Mouse (Mus musculus): Measurements from ENCODE around the gene Elavl4. TPM values are rescaled to one million over a fixed set of nuclear protein-coding genes. Genes with fewer than 3 reads are reported as not detected.

The Elavl4 gene
- polyA plus RNA-seq, 2 experiments from 2014 or later, result 0.44 TPM; not detected in 1

- no peak for ATAC-seq
These were observed 87.3 kb downstream of the Elavl4 start for GRCm38 (mm10) chr4:110264345-110264943.

- no peak for ATAC-seq
These were observed 94.3 kb downstream of the Elavl4 start for GRCm38 (mm10) chr4:110257360-110257759.

- no peak for ATAC-seq
These were observed 96.1 kb downstream of the Elavl4 start for GRCm38 (mm10) chr4:110255617-110256016.

GRCm38 (mm10) chr4:110250055-110250454, 101.7 kb downstream of the Elavl4 start:
- no peak for ATAC-seq

GRCm38 (mm10) chr4:110242879-110243278, 108.8 kb downstream of the Elavl4 start:
- ATAC-seq, result no peak

DNA sequence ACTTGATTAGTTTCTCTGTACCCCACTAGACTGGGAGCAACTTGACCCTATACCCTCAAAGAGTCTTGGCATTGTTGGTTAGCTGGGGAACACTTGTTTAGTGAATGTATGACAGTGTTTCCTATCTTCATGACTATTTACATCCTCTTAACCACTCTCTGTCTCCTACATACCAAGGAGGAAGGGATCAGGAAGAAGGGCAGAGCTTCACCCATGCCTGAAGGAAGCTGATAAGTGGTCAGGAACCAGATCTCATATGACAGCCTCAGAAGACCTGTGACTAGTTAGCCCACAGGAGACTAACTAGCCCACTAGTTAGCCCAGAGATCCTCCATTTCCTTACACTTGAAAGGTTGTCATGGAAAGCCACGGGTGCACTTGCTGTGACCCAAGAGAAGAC, 117.2 kb downstream of the Elavl4 start:
- no peak for ATAC-seq

- no peak for ATAC-seq
These were observed 119.4 kb downstream of the Elavl4 start for GRCm38 (mm10) chr4:110232327-110232726.

DNA sequence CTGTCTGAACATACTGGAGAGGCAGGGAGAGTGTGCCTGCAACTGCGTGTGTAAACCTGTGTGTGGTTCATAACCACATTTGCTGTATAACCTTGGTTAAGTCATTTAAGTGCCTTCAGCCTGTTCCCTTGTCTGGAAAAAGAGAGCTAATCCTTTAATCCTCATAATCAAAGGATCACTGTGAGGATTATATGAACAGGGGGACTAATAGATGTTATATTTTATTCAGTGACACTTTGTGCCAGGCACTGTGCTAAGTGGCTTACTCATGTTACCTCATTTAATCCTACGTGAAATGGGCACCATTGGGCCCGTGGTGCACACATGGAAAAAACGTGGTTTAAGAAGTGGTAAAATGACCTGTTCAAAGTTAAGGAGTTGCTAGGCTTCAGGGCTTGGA, 119.9 kb downstream of the Elavl4 start:
- no peak for ATAC-seq

DNA sequence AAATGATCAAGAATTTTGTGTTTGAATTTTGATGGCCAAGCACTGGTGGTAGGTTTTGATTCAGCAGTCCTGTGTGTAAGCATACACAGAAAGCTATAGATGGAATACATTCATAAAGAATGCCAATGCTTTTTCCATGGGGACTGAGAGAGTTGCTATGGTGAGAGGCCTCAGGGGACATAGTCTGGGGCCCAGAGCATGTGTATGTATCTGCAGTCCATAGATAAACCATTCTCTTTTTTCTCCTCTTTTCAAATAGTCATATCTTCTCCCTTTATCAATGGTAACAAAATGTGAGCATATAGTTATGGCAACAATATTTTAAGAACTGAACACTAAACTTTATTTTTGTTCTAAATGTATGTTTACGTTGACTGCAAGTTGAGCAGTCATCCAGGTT, 122.1 kb downstream of the Elavl4 start:
- ATAC-seq, result no peak

- no peak for ATAC-seq
These were observed 122.5 kb downstream of the Elavl4 start for GRCm38 (mm10) chr4:110229238-110229637.

- ATAC-seq, result no peak
These were observed 124.1 kb downstream of the Elavl4 start for GRCm38 (mm10) chr4:110227621-110228031.

GRCm38 (mm10) chr4:110225492-110225891, 126.2 kb downstream of the Elavl4 start:
- no peak for ATAC-seq

GRCm38 (mm10) chr4:110218819-110219218, 132.9 kb downstream of the Elavl4 start:
- ATAC-seq, result no peak

DNA sequence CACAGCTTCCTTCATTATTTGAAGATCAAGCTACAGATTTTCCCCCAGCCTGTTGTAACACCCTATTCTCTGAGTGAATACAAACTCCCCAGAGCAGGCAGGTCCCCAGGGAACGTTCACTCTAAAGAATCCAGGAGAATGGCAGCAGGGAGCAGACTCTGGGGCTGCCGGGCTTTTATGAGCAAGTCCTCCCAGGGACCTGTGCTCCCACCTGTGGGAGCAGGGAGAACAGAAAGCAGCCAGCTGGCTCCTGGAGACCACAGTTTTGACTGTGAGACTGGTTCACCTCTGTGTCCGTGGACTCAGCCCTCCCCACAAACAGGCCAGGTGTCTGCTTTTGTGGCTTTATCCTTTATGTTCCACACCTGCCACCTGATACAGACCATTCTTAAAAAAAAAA, 134.2 kb downstream of the Elavl4 start:
- no peak for ATAC-seq

GRCm38 (mm10) chr4:110214543-110214942, 137.2 kb downstream of the Elavl4 start:
- no peak for ATAC-seq

GRCm38 (mm10) chr4:110213666-110214065, 138.0 kb downstream of the Elavl4 start:
- no peak for ATAC-seq

- no peak for ATAC-seq
These were observed 141.5 kb downstream of the Elavl4 start for GRCm38 (mm10) chr4:110210246-110210645.

- ATAC-seq, result no peak
These were observed 142.1 kb downstream of the Elavl4 start for GRCm38 (mm10) chr4:110209613-110210012.

GRCm38 (mm10) chr4:110201680-110202079, 150.0 kb downstream of the Elavl4 start:
- no peak for ATAC-seq

GRCm38 (mm10) chr4:110199897-110200296, 151.8 kb downstream of the Elavl4 start:
- ATAC-seq, result no peak

- no peak for ATAC-seq
These were observed 153.1 kb downstream of the Elavl4 start for GRCm38 (mm10) chr4:110198600-110198999.

DNA sequence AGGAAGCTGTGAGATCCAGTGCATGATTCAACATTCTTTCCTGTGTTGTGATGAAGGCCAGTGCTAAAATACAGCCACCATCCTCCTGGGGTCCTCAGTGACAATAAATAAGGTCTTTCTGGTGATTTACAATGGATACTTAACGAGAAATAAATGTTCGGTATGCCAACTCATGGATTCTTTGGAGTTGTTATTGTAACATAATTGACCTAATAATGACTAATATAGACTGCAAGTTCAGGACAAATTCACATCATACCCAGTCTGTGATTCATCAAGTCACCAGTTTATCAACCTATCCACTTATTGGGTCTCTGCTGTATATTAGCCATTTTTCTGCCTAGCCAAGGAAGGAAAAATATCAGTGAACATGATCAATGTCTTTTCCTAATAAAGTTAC, 174.4 kb downstream of the Elavl4 start:
- ATAC-seq, result no peak

DNA sequence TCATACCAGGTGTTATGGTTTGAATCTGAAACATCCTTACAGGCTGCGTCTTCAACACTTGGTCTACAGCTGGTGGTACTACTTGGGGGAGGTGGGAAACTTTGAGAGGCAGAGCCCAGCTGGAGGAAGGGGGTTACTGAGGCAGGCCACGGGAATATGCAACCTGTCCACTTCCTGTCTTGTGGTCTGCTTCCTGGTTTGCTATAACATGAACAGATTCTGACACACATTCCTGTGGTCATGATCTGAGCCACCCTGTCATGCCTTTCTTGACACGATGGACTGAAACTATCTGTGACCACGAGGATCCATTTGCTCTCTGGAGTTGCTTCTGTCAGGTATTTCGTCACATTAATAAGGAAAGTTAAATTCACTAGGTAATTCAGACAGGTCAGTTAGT, 179.7 kb downstream of the Elavl4 start:
- ATAC-seq, result no peak

- no peak for ATAC-seq
These were observed 186.5 kb downstream of the Elavl4 start for GRCm38 (mm10) chr4:110165217-110165616.

DNA sequence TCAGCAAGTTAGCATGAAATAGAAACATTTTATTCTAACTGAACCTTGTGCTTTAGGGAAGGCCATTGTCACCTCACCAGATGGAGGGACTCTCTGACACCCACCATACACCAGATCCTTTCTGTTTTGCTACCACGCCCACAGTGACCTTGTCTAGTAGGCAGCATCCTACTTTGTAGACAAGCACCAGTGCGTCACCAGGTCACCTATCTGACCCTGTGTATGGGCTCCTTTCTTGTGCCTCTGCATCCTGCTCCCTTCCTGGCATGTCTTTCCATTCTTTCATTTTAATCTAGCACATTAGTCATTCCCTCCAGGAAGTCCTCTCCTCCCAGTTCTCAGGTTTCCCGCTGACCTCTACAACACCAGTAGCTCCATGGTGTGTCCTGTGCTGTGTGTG, 190.1 kb downstream of the Elavl4 start:
- ATAC-seq, result no peak

All from activated CD4-positive, CD25-positive, alpha-beta regulatory T cell, adult 4 months (primary cell).